Mouse (Mus musculus) ZHBTc4 (cell line): ENCODE results near the gene Hoxc8.

ENCODE experiments used
- DNase-seq: peaks from one replicate; pipeline ENCODE4 v3.0.0-alpha.2; 2011; ENCODE audit warnings: low read depth, low spot score

Gene Hoxc8

DNA sequence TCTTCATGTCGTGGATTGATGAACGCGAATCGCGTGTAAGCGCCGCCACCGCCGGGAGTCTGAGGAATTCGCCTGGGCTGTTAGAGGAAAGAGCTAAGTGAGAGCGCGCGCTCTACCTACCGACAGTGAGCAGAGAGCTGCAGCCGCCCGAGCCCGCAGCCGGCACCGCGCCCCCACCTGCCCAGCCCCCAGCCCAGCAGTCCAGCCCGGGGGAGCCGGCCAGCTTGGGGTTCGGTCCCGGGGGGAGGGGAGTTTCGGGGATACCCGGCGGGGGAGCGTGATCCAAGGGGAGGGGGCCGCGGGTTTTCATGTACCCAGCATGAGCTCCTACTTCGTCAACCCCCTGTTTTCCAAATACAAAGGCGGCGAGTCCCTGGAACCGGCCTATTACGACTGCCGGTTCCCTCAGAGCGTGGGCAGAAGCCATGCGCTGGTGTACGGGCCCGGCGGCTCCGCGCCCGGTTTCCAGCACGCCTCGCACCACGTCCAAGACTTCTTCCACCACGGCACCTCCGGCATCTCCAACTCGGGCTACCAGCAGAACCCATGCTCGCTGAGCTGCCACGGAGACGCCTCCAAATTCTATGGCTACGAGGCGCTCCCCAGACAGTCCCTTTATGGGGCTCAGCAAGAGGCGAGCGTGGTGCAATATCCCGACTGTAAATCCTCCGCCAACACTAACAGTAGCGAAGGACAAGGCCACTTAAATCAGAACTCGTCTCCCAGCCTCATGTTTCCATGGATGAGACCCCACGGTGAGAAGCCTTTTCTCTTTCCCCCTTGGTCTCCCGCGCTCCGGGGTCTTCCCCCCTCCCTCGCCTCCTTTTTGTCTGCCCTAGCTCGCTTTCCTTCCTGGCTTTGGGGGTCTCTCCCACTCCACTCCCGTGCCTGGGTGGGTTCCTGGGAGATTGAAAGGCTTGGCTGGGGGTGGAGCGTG is at the start of gene Hoxc8:
TSS of gene Hoxc8 (plus strand) at position 147 of the 937 bp plus-strand sequence.
- peak; percentile 74 for DNase-seq

DNA sequence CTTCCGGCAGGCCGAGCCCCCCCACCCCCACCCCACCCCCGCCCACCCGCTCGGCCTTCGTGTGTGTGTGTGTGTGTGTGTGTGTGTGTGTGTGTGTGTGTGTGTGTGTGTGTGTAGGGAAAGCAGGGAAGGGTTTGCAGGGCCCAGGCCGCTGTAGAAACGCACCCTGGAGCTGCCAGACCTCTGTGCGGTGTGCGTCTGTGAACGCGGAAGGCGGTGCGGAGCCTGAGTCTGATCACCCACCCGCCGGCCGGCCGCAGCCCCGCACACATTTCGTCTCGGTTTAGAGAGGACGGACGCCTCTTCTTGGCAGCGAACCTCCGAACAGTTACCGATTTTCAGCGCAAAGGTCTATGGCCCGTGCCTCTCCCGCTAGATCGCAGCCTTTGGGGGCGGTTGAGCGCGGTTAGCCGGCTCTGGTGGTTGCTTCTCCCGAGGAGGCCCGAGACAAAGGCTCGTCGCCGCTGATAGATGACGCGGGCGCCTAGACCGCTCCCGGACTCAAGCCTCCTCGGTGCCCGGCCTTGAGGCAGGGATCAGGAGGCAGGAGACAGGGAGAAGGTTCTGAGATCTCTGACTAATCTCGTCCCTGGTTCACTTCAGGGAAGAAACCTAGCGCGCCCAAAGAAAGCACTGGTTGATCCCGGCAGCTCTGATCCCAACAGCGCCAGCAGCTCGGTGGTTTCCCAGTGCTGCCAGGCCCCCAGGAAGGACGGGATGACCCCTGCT is 47.5 kb upstream of the Hoxc8 start:
- peak; percentile 75 for DNase-seq

DNA sequence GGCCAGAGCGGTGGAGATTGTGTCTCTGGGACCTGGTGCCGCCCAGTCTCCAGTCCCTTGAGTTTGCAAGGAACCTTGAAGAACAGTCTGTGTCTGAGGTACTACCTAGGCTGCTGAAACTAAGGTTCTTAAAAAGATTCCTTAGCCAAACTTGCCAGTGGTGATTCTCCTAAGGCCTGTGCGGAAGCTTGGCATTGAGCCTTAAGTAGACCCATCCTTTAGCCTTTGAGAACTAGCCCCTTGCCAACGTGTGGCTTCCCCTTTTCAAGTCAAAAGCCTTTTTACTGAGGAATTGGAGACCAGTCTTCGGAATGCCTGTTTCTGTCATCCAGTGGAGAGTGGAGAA is 47.0 kb upstream of the Hoxc8 start:
- no peak for DNase-seq

DNA sequence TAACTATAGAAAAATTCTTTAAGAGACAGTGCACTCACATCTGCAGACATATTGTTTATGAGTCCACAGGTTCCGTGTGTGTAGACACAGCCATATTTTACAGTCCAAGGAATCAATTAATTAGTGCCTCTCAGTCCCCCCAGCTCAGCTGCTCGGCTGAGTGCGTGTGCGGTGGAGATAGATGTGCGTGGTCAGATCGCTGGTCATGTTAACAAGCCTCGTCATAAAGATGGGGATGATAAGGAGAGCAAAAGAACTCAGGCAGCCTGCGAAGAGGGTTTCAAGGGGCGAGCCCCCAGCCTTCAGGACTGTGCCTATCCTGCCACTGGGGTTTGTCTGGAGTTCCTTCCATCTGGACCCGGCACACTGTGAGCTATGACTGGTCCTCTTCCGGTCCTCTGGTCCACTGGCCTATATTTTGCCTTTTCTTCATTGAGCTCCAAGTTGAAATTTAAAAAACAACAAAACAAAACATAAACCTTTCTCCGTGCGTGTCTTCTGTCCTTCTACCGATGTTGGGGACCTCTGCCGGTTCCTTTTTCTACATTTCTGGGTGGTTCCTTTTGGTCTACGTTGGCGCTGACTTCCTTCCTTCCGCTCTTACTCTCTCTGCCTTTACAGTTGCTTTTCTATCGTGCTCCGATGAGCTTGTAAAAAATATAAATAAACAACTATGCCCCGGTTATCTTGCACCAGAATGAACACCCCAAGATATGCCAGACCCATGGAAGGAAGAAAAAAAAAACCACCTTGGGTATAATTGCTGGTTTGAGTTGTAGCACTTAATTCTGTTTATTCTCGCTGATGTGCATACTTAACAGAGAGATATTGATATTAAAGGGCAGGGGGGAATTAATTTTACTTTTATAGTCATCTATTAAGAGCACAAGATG is 45.0 kb upstream of the Hoxc8 start:
- no peak for DNase-seq

DNA sequence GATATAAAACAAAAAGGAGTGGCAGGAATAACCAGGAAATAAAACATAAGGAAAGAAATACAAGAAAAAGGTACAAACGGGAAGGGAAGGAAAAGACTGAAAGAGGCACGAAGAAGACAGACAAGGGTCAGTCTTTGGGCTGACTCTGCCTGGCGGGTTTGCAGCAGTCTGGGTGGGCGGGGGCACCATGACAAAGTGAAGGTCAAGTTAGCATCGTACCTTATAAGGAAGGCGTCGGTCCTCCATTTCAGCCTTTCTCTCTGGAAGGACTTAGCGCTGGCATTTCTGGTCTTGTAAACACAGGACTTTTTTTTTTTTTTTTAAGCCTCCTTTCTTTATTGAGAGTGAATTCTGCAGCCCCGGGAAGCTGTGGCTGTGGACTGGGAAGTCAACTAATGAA is 43.1 kb upstream of the Hoxc8 start:
- DNase-seq, result peak; percentile 46

DNA sequence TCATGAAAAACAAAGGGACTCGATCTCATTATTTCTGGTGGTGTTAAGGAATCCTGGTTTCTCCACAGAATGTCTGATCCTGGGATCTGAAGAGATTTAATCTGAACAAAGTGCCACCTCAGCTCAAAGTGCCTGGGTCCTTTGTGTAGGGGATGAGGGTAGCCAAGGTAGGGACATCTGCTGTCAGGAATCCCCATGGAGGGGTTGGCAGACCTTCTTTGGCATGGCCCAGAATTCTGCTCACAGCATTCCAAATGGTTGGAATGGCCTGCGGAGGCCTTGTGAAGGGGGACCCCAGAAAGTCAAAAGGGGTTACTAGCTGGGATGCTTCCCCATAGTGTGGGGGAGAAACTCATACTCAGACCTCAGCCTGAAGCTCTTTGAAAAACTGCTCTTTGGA is 41.6 kb upstream of the Hoxc8 start:
- DNase-seq, result no peak

DNA sequence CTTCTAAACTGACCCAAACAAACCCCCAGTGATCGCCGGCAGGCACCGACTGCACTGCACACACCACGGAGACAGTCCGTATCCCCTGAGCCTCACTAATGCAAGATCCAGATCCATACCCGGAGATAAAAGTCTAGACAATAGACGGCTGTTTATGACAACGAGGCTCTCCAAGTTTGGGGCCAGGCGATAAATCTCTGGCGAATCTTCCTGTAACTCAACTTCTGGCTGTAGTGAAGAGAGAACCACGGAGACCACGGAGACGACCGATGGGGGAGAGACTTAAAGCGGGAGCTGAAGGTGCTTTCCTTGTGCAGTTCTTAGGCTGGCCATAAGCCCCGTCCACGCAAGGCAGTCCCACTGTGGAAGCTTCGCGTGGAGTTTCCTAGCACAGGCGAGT is 40.7 kb upstream of the Hoxc8 start:
- DNase-seq, result no peak

DNA sequence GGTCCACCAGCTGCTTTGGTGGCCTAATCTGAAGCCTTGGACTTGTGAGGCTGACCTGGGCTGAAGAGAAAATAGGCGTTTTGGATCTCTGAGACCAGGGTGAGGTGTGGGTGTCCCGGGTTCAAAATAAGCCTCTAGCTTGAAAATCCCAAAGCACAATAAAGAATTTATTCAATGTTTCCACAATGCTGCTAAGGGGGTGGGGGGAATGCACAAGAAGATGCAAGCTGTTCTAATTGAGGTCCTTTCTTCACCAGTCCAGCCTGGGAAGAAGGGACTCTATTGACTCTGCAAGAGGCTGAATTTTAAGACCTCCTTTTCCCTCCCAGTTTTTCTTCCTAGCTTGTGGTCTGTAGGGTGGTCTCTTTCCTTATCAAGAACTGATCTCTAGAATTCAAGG is 39.5 kb upstream of the Hoxc8 start:
- DNase-seq, result no peak

DNA sequence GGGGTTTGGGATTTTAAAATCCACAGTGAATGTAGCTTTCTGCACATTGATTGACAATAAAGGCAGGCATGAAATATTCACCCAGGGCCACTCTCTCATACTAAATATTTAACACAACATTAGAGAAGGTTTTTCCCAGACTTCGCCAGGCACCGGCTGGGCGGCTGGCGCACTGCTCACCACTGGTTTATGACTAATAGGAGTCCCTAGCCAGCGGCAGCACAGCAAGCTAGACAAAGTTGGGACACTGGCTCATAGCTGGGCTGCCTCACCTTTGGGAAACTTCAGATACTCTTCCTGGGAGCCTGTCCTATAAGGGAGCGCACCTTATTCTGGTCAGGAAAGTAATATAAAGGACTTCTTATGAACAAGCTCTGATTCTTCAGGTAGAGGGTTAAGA is 36.8 kb upstream of the Hoxc8 start:
- no peak for DNase-seq

DNA sequence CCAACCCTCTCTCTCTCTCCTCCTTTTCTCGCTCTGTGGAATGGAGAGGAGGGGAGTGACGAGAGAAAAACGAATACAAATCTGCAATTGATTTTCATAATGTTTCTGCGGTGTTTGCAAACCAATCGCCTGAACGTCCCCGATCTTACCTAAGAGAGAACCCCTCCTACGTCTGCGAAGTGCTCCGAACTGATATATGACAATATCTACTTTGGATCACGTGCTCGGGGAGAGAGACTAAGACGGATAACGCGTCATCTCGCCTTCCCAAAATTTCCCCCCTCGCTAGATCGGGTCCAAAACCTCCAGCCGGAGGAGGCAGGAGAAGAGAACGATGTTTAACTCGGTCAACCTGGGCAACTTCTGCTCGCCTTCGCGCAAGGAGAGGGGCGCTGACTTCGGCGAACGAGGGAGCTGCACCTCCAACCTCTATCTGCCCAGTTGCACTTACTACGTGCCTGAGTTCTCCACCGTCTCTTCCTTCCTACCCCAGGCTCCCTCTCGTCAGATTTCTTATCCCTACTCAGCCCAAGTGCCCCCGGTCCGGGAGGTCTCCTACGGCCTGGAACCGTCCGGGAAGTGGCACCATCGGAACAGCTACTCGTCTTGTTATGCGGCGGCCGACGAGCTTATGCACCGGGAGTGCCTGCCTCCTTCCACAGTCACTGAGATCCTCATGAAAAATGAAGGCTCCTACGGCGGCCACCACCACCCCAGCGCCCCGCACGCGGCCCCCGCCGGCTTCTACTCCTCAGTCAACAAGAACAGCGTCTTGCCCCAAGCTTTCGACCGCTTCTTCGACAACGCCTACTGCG is 36.0 kb upstream of the Hoxc8 start, which contains the start of gene Hoxc11:
TSS of gene Hoxc11 (plus strand) at position 236 of the 815 bp plus-strand sequence.
- peak; percentile 72 for DNase-seq

DNA sequence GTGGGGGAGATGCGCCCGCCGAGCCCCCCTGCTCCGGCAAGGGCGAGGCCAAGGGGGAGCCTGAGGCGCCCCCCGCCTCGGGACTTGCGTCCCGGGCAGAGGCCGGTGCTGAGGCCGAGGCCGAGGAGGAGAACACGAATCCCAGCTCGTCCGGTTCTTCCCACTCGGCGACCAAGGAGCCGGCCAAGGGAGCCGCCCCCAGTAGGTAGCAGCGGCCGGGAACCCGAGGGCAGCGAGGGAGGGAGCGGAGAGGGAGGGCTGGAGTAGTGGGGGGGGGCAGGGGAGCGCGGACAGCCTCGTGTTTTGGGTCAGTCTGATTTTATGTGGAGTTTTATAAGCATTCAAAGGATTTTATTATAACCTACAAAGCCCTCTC is 35.4 kb upstream of the Hoxc8 start:
- DNase-seq, result peak; percentile 69

DNA sequence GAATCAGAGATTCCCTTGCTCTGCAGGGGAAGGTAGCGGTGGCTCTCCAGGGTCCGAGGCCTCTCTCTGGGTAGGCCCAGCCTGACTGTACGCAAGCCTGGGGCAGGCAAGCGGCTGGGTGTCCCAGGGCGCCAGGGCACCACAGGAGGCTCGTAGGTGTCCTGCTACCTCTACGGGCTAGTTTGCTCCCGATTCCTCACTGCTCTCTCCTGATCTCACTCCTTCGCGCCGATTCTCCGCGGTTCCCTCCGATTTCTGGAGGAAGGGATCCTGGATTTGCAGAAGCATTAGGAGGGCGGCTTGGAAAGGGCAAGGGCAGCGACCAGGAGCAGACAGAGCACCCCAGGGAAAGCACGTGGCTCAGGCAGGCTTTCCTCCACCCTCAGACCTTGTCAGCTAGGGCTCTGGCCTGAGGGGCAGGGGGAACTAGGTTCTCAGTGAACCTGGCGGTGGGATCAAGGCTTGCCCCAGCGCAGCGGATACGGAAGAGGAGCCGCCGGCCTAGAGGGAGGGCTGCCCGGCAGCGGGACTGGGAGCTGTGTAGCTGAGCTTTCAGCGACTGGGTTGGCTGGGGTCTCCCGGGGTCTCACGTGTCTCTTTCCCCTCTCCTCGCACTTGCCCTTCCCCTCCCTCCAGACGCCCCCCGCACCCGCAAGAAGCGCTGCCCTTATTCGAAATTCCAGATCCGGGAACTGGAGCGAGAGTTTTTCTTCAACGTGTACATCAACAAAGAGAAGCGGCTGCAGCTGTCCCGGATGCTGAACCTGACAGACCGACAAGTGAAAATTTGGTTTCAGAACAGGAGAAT is 34.4 kb upstream of the Hoxc8 start:
- DNase-seq, result peak; percentile 80

DNA sequence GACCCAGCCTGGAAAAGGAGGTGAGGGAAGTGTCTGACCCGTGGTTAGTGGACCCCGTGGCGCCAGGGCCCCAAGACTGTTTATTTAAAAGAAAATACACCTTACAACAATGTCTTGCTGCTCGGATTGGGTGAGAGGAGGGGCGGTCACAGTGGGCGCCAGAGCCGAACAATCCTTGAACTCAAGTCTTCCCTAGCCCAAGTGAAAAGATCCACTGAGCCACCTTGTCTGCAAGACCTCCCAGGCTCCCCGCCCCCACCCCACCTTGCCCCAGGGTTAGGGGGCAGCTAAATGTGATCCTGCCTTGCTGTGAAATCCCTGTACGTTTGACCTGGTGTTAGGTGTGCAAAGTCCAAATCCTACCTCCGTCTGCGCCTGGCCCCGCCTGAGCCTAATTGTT is 33.5 kb upstream of the Hoxc8 start:
- DNase-seq, result no peak

DNA sequence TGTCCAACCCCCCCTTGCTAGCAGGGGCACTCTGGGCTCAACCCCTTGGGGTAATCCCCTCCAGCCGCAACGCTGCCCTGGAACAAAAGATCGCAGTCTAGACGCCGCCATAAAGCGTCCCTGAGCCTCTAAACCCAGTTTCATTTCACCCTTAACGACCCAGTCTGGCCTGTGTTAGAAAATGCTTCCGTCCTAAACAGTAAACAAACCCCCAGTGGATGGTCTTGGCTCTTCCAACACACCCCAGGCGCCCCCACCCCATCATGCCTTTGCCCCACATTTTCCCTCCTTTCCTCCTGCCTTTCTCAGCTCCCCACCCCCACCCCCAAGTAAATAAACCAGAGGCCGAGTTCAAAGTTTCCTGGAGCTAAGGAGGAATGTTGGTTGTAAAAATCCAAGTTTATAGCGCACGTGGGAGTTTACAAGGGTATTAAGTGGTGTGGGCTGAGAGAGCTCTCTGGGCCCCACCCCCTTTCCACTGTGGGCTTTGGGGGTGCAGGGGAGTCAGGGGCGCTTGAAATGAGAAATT is 30.7 kb upstream of the Hoxc8 start:
- DNase-seq, result no peak

DNA sequence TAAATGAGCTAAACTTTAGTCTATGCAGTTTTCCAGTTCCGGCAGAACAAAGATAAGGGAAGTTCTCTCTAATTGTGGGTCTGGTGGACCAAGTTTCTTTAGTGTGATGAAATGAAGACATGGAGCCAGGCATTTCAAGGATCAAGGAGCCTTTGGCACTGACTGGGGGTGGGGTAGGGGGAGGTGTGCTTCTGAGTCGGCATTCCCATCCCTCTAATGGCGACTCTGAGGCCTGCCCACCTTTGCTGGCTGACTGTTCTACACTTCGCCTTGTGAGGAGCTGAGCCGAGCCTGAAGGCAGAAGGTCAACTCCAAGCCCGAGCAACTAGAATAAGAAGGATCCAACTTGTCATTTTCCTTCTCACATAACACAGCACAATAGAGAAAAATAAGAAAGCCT is 28.7 kb upstream of the Hoxc8 start:
- DNase-seq, result peak; percentile 50

DNA sequence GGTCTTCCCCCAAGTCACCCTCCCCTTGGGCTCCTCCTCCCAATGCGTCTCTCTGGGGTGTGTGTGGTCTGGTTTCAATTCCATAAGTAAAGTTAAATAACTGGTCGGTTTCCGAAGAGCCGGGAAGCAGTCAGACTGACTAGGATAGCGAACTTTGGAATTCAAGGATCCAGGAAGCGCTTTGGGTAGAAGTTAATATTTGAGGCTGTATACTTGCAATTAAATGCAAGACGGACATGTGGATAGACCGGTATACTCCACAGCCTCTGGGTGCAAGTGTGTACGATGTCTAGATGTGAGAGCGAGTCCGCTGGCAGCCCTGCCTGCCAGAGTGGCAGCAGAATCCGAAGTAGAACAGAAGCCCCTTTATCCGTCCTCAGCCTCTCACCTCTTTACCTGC is 27.9 kb upstream of the Hoxc8 start:
- DNase-seq, result no peak

DNA sequence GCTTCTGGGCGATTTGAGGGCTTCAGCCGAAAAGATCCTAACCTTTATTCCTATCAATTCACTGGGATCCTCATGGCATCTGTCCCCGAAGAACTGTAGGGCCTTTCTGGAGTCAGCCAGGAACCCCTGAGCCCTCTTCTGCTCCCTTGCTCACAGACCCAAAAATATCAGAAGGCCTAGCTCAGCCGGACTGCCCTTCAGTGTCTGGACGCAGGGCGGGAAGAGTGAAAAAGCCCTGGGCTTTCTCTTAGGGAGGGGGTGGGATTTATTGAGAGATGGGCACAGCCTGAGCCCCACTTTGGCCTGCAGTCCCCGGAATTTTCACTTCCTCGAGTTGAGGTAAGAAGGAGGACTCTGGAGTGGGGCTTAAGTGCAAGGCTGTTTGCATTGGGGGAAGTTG is 27.1 kb upstream of the Hoxc8 start:
- no peak for DNase-seq

DNA sequence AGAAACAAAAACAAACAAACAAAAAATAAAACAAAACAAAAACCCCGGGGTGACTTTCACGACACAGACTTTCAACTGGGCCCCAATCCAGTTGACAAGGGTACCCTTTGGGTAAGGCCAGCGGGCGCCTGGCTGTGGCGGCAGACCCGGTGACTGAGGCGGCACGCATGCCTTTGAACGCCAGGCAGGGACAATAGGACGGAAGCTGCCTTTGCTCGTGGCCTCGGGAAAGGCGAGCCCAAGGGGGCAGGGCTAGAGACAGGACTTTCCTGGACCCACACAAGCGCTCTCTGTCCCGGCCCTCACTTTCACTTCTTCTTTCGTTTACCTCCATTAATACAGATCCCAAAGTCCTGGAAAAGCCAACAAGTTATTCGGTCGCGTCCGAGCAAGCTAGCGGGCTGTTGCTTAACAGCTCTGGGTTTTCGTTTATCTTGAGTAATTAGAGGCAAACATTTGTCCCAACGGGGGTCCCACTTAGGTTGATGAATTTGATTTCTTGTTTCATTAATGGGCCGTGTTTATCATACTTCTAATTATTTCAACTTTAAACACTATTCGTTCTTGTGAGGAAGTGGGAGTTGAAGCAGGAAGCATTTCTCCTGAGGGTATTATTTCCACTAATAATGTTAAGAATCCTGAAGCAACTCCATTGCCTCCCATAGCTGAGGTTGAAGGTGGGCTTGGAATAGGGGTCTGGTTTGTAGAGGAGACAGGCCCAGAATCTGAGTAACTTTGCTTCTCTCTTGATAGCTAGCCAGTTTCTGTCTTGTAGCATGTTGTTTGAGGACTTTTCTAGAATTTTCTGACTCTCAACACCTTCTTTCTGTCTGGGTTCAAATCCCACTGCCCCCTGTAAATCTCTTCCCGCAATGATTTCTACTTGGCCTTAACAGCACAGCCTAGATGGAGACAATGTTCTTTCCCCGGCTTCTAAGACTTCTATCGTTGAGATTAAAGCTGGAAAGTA is 26.5 kb upstream of the Hoxc8 start:
- peak; percentile 51 for DNase-seq
